Mouse (Mus musculus): ENCODE data around the gene Pik3r1. TPM values are rescaled to one million over a fixed set of nuclear protein-coding genes. Genes with fewer than 3 reads are reported as not detected.

The Pik3r1 gene
- total RNA-seq, 2 experiments from 2014 or later: 26.3 to 38.8 TPM

GRCm38 (mm10) chr13:101634420-101634819, 133.6 kb downstream of the Pik3r1 start:
- intact Hi-C loops (cut with DNase I; ENCODE audit: low total_unique reads): no loop called here

GRCm38 (mm10) chr13:101633620-101634019, 134.4 kb downstream of the Pik3r1 start:
- DNase-seq: no peak
- intact Hi-C loops (cut with DNase I; ENCODE audit: low total_unique reads): no loop called here

More at GRCm38 (mm10) chr13:101634420-101634819, 133.6 kb downstream of the Pik3r1 start:
- DNase-seq: no peak

DNA sequence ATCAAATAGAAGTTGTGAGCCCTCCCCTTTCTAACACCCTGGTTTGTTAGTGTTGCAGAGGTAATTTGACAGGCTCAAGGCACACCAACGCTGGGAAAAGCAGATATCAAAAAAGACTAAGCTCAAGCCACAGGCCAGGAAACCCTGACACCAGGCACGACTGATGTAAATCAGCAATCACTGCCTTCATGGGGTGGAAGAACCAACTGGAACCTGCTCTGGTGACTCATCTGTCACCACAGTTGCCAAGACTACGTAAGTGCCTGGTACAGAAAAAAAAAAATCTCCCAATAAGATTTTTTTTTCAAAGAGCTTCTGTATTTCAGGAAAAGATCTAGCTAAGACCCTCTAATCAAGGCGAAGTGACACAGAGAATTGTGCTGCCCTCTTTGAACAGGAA, 135.2 kb downstream of the Pik3r1 start:
- DNase-seq: no peak
- intact Hi-C loops (cut with DNase I; ENCODE audit: low total_unique reads): no loop called here

DNA sequence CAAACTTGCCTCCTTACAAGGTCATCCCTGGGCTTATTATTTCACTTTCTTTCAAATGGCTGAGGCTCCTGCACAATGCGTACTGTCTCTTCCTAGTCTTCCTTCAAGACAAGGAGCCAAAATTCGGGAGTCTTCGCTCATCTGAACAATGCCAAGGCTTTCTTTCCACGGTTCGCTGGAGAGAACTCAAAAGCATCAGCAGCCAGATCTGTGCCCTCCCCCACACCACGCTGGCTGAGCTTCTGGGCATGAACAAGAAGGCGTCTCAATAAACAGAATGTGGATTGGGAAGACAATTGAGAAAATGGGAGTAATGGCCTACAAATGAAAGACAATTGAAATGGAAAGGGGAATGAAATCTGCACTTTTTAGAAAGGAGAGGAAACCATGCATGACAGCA, 136.5 kb downstream of the Pik3r1 start:
- intact Hi-C loops (cut with DNase I; ENCODE audit: low total_unique reads): no loop called here
- no peak for DNase-seq
